ENCODE assay signal across 8 mouse cellular contexts in the genomic region with DNA sequence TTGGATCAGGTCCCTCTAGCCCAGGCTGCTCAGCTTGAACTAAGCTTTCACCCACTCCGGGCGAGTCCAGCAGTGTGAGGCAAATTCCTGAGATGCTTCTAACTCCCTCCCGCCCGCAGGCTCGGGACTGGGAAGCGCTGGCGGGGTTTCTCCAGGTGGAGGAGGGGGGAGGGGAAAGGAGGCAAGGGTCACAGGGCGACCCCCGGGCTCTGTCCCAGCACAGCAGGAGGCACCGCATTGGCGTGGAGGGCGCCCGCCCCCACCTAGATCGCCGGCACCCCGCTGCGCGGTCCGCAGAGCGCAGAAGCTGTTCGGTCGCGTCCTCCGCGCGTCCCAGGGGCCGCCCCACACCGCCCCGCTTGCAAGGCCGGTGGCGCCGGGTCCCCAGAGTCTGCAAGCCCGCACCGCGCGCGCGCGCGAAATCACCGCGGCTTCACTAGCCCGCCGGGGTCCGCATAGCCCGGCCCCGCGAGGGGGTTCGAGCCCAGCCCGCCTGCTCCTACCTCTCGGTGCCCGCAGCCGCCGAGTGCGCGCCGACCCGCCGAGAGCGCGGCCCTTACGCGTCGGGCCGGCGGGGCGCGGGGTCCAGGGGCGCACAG.
DNase-seq lines count a peak whose midpoint lies in the region; ATAC-seq and TF ChIP-seq lines count a peak whose summit lies in the region.

No protein-coding gene starts in this region.

- no peaks in the 10 kb centered on the region for H3K27me3 ChIP-seq in lung, embryonic 14.5 days (ENCODE audit: insufficient read depth, low read length)
- no peaks in the 10 kb centered on the region for H3K27me3 ChIP-seq in forebrain, embryonic 16.5 days (replicated peaks; ENCODE audit: control insufficient read depth, insufficient read depth, low read length)
- H3K27me3 ChIP-seq in lung, embryonic 16.5 days (ENCODE audit: control insufficient read depth, insufficient read depth, low read depth, low read length), result no peaks in the 10 kb centered on the region; the same call in 1 of the 2 replicates
- H3K27me3 ChIP-seq in small intestine, adult 2 months (ENCODE audit: control insufficient read depth, insufficient read depth, low read length), result peaks cover 6% of the 10 kb centered on the region; the same call in 1 of the 2 replicates

- H3K4me1 ChIP-seq in lung, embryonic 14.5 days (ENCODE audit: insufficient read depth), result 0 out of 2 replicates have a peak, but pooled peaks cover 6% of the 10 kb centered on the region
- H3K4me1 ChIP-seq in brown adipose tissue, adult 24 weeks (ENCODE audit: control insufficient read depth, insufficient read depth, insufficient read length, low read length), result peaks cover 18% of the 10 kb centered on the region; the same call in 1 of the 2 replicates
- peaks cover 20% of the 10 kb centered on the region for H3K4me1 ChIP-seq in forebrain, embryonic 16.5 days (replicated peaks; ENCODE audit: control insufficient read depth, insufficient read depth, low read length)
- peaks cover 18% of the 10 kb centered on the region for H3K4me1 ChIP-seq in lung, embryonic 16.5 days (replicated peaks; ENCODE audit: control insufficient read depth, insufficient read depth, low read length)
- H3K4me1 ChIP-seq in small intestine, adult 2 months (ENCODE audit: control insufficient read depth, insufficient read depth, insufficient read length, low read length), result peaks cover 10% of the 10 kb centered on the region

- peak overlapping the region; percentile 65 for H3K27ac ChIP-seq in lung, embryonic 14.5 days (ENCODE audit: low read depth)
- peak overlapping the region; percentile 85 for H3K27ac ChIP-seq in brown adipose tissue, adult 24 weeks (replicated peaks; ENCODE audit: low read depth, low read length)
- peak overlapping the region; percentile 8; the same call in 1 of the 2 replicates for H3K27ac ChIP-seq in forebrain, embryonic 16.5 days (ENCODE audit: low read length)
- H3K27ac ChIP-seq in lung, embryonic 16.5 days (ENCODE audit: low read length), result peak overlapping the region; percentile 42
- no peak overlapping the region for H3K27ac ChIP-seq in small intestine, adult 2 months (ENCODE audit: insufficient read depth, low read depth, low read length)

- no peak for TF ChIP-seq CTCF in lung, embryonic 14.5 days (IDR thresholded peaks at IDR 0.05; ENCODE audit: low read depth)
- no peak for TF ChIP-seq CTCF in small intestine, adult 2 months (IDR thresholded peaks at IDR 0.05; ENCODE audit: extremely low read depth, insufficient read length, insufficient replicate concordance, low read depth, low read length)

- WGBS in lung, embryonic 14.5 days, result under 1% methylated on average over 69 of the region's 69 CpGs
- under 1% methylated on average over 62 of the region's 69 CpGs for WGBS in forebrain, embryonic 16.5 days
- WGBS in lung, embryonic 16.5 days, result under 1% methylated on average over 45 of the region's 69 CpGs
- 2% methylated on average over 67 of the region's 69 CpGs for WGBS in small intestine, adult 2 months

- ATAC-seq in lung, embryonic 14.5 days (ENCODE audit: insufficient read depth), result peak; percentile 67
- ATAC-seq in forebrain, embryonic 16.5 days, result peak; percentile 57
- ATAC-seq in lung, embryonic 16.5 days (ENCODE audit: low read depth), result peak; percentile 63

- H3K36me3 ChIP-seq in lung, embryonic 14.5 days (ENCODE audit: insufficient read depth), result no peaks in the 10 kb centered on the region
- no peaks in the 10 kb centered on the region for H3K36me3 ChIP-seq in forebrain, embryonic 16.5 days (ENCODE audit: control insufficient read depth, insufficient read depth)
- no peaks in the 10 kb centered on the region for H3K36me3 ChIP-seq in lung, embryonic 16.5 days (ENCODE audit: control insufficient read depth, insufficient read depth, low read length)
- H3K36me3 ChIP-seq in small intestine, adult 2 months (ENCODE audit: control insufficient read depth, insufficient read depth, low read length), result no peaks in the 10 kb centered on the region

- H3K4me3 ChIP-seq in lung, embryonic 14.5 days (ENCODE audit: low read depth, low read length), result peak overlapping the region; percentile 78
- peak overlapping the region; percentile 88 for H3K4me3 ChIP-seq in brown adipose tissue, adult 24 weeks (ENCODE audit: insufficient read depth, low read depth, low read length)
- H3K4me3 ChIP-seq in forebrain, embryonic 16.5 days (replicated peaks; ENCODE audit: low read length), result peak overlapping the region; percentile 85
- H3K4me3 ChIP-seq in lung, embryonic 16.5 days (ENCODE audit: low read length), result peak overlapping the region; percentile 77
- peak overlapping the region; percentile 79 for H3K4me3 ChIP-seq in small intestine, adult 2 months (ENCODE audit: low read depth, low read length)

- H3K4me2 ChIP-seq in lung, embryonic 14.5 days, result peak overlapping the region; percentile 91
- peak overlapping the region; percentile 95 for H3K4me2 ChIP-seq in forebrain, embryonic 16.5 days (ENCODE audit: low read length)
- peak overlapping the region; percentile 94 for H3K4me2 ChIP-seq in lung, embryonic 16.5 days (ENCODE audit: low read depth, low read length)

- H3K9ac ChIP-seq in lung, embryonic 14.5 days, result peak overlapping the region; percentile 74
- H3K9ac ChIP-seq in forebrain, embryonic 16.5 days (replicated peaks; ENCODE audit: low read depth, low read length), result peak overlapping the region; percentile 79
- peak overlapping the region; percentile 86 for H3K9ac ChIP-seq in lung, embryonic 16.5 days (ENCODE audit: low read length)

- peak; percentile 67 for DNase-seq in lung, embryonic 14.5 days
- DNase-seq in lung, postnatal 25 days (ENCODE audit: low spot score), result no peak
- peak; percentile 88 for DNase-seq in kidney, adult 11 months
- DNase-seq in frontal cortex, adult 2 months (ENCODE audit: extremely low spot score in 1 of 2, low spot score in 1 of 2), result no peak

- no peaks in the 10 kb centered on the region for H3K9me3 ChIP-seq in lung, embryonic 14.5 days (ENCODE audit: low read depth, low read length)
- no peaks in the 10 kb centered on the region for H3K9me3 ChIP-seq in forebrain, embryonic 16.5 days (ENCODE audit: control insufficient read depth, low read length)
- H3K9me3 ChIP-seq in lung, embryonic 16.5 days (ENCODE audit: control insufficient read depth, low read length), result no peaks in the 10 kb centered on the region

- TF ChIP-seq POLR2A in small intestine, adult 2 months (IDR thresholded peaks at IDR 0.05; ENCODE audit: low read depth, low read length), result no peak

Comparison
In these comparisons a context has a peak if more than half of its experiments do, and no peak if none do; other contexts are left out.
1. DNase-seq: peak in lung, embryonic 14.5 days (single experiment) and kidney, adult 11 months (single experiment); none in lung, postnatal 25 days (single experiment) and frontal cortex, adult 2 months (0 of 2).
2. Peak in every context shown above with its lines, with median percentiles within 50 percentile points of each other: ATAC-seq, H3K4me2 ChIP-seq, H3K4me3 ChIP-seq and H3K9ac ChIP-seq.